Mouse (Mus musculus) stomach, embryonic 15.5 days (tissue): Measurements from ENCODE around the gene Ccl19. TPM values are rescaled to one million over a fixed set of nuclear protein-coding genes. Genes with fewer than 3 reads are reported as not detected.
"Not testable (repeated sequence)": the region's sequence is repeated elsewhere in the genome, so short reads cannot be mapped to it uniquely, and the experiment has no call there.

Experiments
- ATAC-seq: fragments of 200-750 bp; cut with Nextera tagmentation; 2 replicates; pipeline ENCODE4 v1.8.0; 2017; ENCODE audit warnings: low read depth, moderate number of reproducible peaks, moderate TSS enrichment; ENCODE audit not compliant: insufficient read depth, low FRiP score
- H3K27ac ChIP-seq: fragments of 300-500 bp; sonication (generic); 2 replicates; pipeline ENCODE4 v1.5.1; 2015; ENCODE audit warnings: mild to moderate bottlenecking, inconsistent platforms
- H3K27me3 ChIP-seq: fragments of 300-500 bp; sonication (generic); replicated peaks from 2 replicates; pipeline ENCODE4 v1.6.1; 2015; ENCODE audit warnings: inconsistent platforms
- H3K36me3 ChIP-seq: fragments of 300-500 bp; sonication (generic); 2 replicates; pipeline ENCODE4 v1.6.1; 2015; ENCODE audit warnings: inconsistent platforms
- H3K4me1 ChIP-seq: fragments of 300-500 bp; sonication (generic); 2 replicates; pipeline ENCODE4 v1.6.1; 2015; ENCODE audit warnings: inconsistent platforms
- H3K4me2 ChIP-seq: fragments of 300-500 bp; sonication (generic); 2 replicates; pipeline ENCODE4 v1.6.1; 2015; ENCODE audit warnings: mild to moderate bottlenecking, inconsistent platforms
- H3K4me3 ChIP-seq: fragments of 300-500 bp; sonication (generic); replicated peaks from 2 replicates; pipeline ENCODE4 v1.5.1; 2015; ENCODE audit warnings: inconsistent platforms
- H3K9ac ChIP-seq: fragments of 300-500 bp; sonication (generic); 2 replicates; pipeline ENCODE4 v1.6.1; 2015; ENCODE audit warnings: inconsistent platforms
- H3K9me3 ChIP-seq: fragments of 300-500 bp; sonication (generic); 2 replicates; pipeline ENCODE4 v1.6.1; 2016; ENCODE audit warnings: inconsistent platforms
- WGBS: fragments of 180-500 bp; shearing (Covaris S2); methylation state at CpG from one replicate; pipeline ENCODE4 v1.1.7; 2015; 5-methylcytosine and 5-hydroxymethylcytosine counted together
- polyA plus RNA-seq: library from polyadenylated mRNA; unstranded; fragments of >200 nt; fragmentation: Nextera tagmentation; extraction: Ambion mirVana; gene quantifications from 2 replicates; pipeline ENCODE4 v1.2.1, GENCODE M21; 2015

Gene Ccl19
- polyA plus RNA-seq, result 0.45 TPM in 1 of 2 replicates, not detected in the other

DNA sequence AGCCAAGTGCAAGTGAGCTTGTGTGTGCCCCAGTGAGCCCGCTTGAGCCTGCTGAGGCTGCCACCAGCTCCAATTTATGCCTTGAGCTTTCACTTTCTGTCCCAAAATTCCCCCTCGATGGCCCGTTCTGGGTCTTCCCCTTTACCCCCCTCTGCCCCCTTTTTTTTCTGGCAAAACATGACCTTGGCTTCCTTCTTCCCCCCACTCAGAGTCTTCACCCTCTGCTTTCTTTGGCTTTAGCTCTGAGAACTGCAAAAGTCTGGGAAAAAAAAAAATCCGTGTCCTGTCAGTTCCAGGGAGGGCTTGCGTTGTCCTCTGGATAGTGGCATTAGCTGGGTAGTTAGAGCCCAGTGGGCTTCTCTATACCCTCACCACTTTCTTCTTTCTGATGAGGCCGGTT, at the start of gene Ccl19:
TSS of gene Ccl19 (minus strand) at position 101 of the 400 bp plus-strand sequence.
- not testable (repeated sequence) for H3K9ac ChIP-seq, H3K27me3 ChIP-seq, H3K4me1 ChIP-seq, H3K4me3 ChIP-seq, H3K27ac ChIP-seq, ATAC-seq, H3K4me2 ChIP-seq, H3K36me3 ChIP-seq, H3K9me3 ChIP-seq
- no CpG with 5 or more reads among the region's 6 CpGs for WGBS

DNA sequence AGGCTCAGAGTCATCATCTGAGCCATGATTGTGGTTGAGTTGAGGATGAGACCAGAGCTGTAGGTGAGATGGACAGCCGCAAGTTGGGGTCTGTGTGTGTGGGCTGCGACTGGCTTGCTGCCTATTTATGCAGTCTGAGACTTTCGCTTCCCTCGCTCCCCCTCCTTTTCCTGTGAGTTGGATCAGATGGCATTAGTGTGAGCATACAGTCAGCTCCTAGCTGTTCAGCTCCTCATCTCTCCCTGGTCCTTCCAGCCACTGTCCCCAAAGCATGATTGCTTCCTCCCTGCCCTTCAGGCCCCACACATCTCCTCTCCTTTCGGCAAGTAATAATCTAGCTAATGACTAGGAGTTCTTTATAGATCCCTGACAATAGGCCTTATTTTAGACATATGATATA, 17.5 kb upstream of the Ccl19 start, which contains the start of gene Ccl21a:
TSS of gene Ccl21a (minus strand) at position 101 of the 400 bp plus-strand sequence.
- H3K4me2 ChIP-seq, H3K27me3 ChIP-seq, H3K9me3 ChIP-seq, H3K4me3 ChIP-seq, ATAC-seq, H3K36me3 ChIP-seq, H3K27ac ChIP-seq, H3K9ac ChIP-seq, H3K4me1 ChIP-seq: not testable (repeated sequence)
- no CpG with 5 or more reads among the region's 5 CpGs for whole genome bisulfite sequencing

DNA sequence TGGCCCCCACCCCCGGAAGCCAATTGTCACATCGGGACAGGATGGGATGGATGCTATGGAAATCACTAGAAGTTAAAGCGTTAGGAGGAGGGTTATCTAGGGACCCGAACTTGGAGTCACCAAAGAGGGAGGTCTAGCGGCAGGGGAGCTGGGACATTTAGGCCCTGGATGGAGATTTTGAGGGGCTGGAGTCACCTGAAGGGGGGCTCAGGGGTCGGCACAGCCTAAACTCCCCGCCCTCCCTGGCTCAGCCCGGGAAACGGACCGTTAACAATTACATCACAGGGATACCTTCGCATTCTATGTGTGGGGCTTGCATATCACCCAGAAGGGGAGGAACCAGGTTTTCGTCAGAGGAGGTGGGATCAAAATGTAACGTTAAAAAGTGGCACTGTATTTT, 21.1 kb downstream of the Ccl19 start, which contains the start of gene 4930578G10Rik:
TSS of gene 4930578G10Rik (plus strand) at position 301 of the 400 bp plus-strand sequence.
- H3K27me3 ChIP-seq, H3K4me3 ChIP-seq, H3K4me2 ChIP-seq, H3K9ac ChIP-seq, H3K4me1 ChIP-seq, H3K36me3 ChIP-seq, H3K27ac ChIP-seq, ATAC-seq, H3K9me3 ChIP-seq: not testable (repeated sequence)
- no CpG with 5 or more reads among the region's 13 CpGs for WGBS

Other genes starting within 250 kb of the Ccl19 start
- not detected in 2 replicates for gene Fam205a2, start 228.4 kb downstream of the Ccl19 start, polyA plus RNA-seq
- gene Gm10591, start 144.4 kb downstream of the Ccl19 start, polyA plus RNA-seq, result not detected in 2 replicates
- 0.37 and 0.58 TPM in 2 replicates for gene Gm2564, start 126.9 kb downstream of the Ccl19 start, polyA plus RNA-seq
- not detected in 2 replicates for gene Ccl27b, start 101.3 kb downstream of the Ccl19 start, polyA plus RNA-seq
- not detected in 2 replicates for gene Il11ra2, start 94.7 kb downstream of the Ccl19 start, polyA plus RNA-seq
- not detected in 2 replicates for gene 4930578G10Rik, start 21.0 kb downstream of the Ccl19 start, polyA plus RNA-seq
- 41.8 and 47.0 TPM in 2 replicates for gene Ccl21a, start 17.4 kb upstream of the Ccl19 start, polyA plus RNA-seq
- not detected in 2 replicates for gene Fam205a1, start 97.3 kb upstream of the Ccl19 start, polyA plus RNA-seq
- 0.12 TPM in 1 of 2 replicates, not detected in the other for gene Gm12394, start 100.2 kb upstream of the Ccl19 start, polyA plus RNA-seq
- 0.24 and 0.42 TPM in 2 replicates for gene Fam205c, start 117.7 kb upstream of the Ccl19 start, polyA plus RNA-seq
- 1.1 and 2.1 TPM in 2 replicates for gene Phf24, start 160.1 kb upstream of the Ccl19 start, polyA plus RNA-seq
- 7.6 and 9.2 TPM in 2 replicates for gene Dnajb5, start 193.2 kb upstream of the Ccl19 start, polyA plus RNA-seq
- gene 1700022I11Rik, start 213.0 kb upstream of the Ccl19 start, polyA plus RNA-seq, result 0.43 and 1.7 TPM in 2 replicates
- 430 and 514 TPM in 2 replicates for gene Vcp, start 243.9 kb upstream of the Ccl19 start, polyA plus RNA-seq